23 mouse cellular contexts compared by ENCODE assay signal in genomic region chr11:51444649-51445048, GRCm38 (mm10).
DNase-seq lines count a peak whose midpoint lies in the region; ATAC-seq lines count a peak whose summit lies in the region.
"Had no signal": no experiment of that assay in that cellular context is flagged by ENCODE, and none has a peak within 500 bp of the region (broad histone marks: within the 10 kb centered on the region; RNA-seq: fewer than 3 reads in every experiment).

No protein-coding gene starts in this region.

- H3K9me3 ChIP-seq in embryonic facial prominence, embryonic 14.5 days (ENCODE audit: control insufficient read depth, low read length), result no peaks in the 10 kb centered on the region
- H3K9me3 ChIP-seq in embryonic facial prominence, embryonic 10.5 days, result no peaks in the 10 kb centered on the region
- H3K9me3 ChIP-seq in lung, embryonic 15.5 days, result no peaks in the 10 kb centered on the region
- H3K9me3 ChIP-seq in liver, embryonic 13.5 days (replicated peaks), result no peaks in the 10 kb centered on the region
- H3K9me3 ChIP-seq in stomach, embryonic 16.5 days (replicated peaks; ENCODE audit: control insufficient read depth, low read length), result no peaks in the 10 kb centered on the region
- H3K9me3 ChIP-seq: hindbrain, embryonic 13.5 days; neural tube, embryonic 13.5 days had no signal

- H3K9ac ChIP-seq in embryonic facial prominence, embryonic 14.5 days (ENCODE audit: low read depth, low read length), result no peak overlapping the region
- H3K9ac ChIP-seq in lung, embryonic 15.5 days, result no peak overlapping the region
- peak overlapping the region; percentile 61; the same call in 1 of the 2 replicates for H3K9ac ChIP-seq in liver, embryonic 13.5 days
- H3K9ac ChIP-seq in stomach, embryonic 16.5 days (ENCODE audit: low read length), result no peak overlapping the region
- H3K9ac ChIP-seq: forebrain, postnatal 0 days; hindbrain, embryonic 13.5 days; neural tube, embryonic 13.5 days had no signal

- H3K36me3 ChIP-seq in embryonic facial prominence, embryonic 14.5 days (ENCODE audit: control insufficient read depth, insufficient read depth, low read length), result no peaks in the 10 kb centered on the region
- H3K36me3 ChIP-seq in embryonic facial prominence, embryonic 10.5 days (replicated peaks), result peaks cover 9% of the 10 kb centered on the region
- H3K36me3 ChIP-seq in lung, embryonic 15.5 days, result no peaks in the 10 kb centered on the region
- 0 out of 2 replicates have a peak, but pooled peaks cover 2% of the 10 kb centered on the region for H3K36me3 ChIP-seq in liver, embryonic 13.5 days
- H3K36me3 ChIP-seq in stomach, embryonic 16.5 days (ENCODE audit: control insufficient read depth, insufficient read depth, low read length), result no peaks in the 10 kb centered on the region
- H3K36me3 ChIP-seq: hindbrain, embryonic 13.5 days; neural tube, embryonic 13.5 days had no signal

- H3K27me3 ChIP-seq in embryonic facial prominence, embryonic 14.5 days (replicated peaks; ENCODE audit: control insufficient read depth, insufficient read depth, low read length), result no peaks in the 10 kb centered on the region
- no peaks in the 10 kb centered on the region for H3K27me3 ChIP-seq in embryonic facial prominence, embryonic 10.5 days (replicated peaks; ENCODE audit: low read depth, poor library complexity, severe bottlenecking)
- H3K27me3 ChIP-seq in lung, embryonic 15.5 days, result no peaks in the 10 kb centered on the region
- no peaks in the 10 kb centered on the region for H3K27me3 ChIP-seq in liver, embryonic 13.5 days
- no peaks in the 10 kb centered on the region for H3K27me3 ChIP-seq in stomach, embryonic 16.5 days (ENCODE audit: control insufficient read depth, insufficient read depth, low read length)
- H3K27me3 ChIP-seq: hindbrain, embryonic 13.5 days; neural tube, embryonic 13.5 days; Patski had no signal

- H3K4me2 ChIP-seq in embryonic facial prominence, embryonic 14.5 days (ENCODE audit: low read depth, low read length), result no peak overlapping the region
- H3K4me2 ChIP-seq in lung, embryonic 15.5 days, result no peak overlapping the region
- peak overlapping the region; percentile 55; the same call in 1 of the 2 replicates for H3K4me2 ChIP-seq in liver, embryonic 13.5 days
- H3K4me2 ChIP-seq in stomach, embryonic 16.5 days (ENCODE audit: low read depth, low read length), result no peak overlapping the region
- H3K4me2 ChIP-seq: hindbrain, embryonic 13.5 days; neural tube, embryonic 13.5 days had no signal

- ATAC-seq in embryonic facial prominence, embryonic 14.5 days (ENCODE audit: low read depth), result peak; percentile 33; the same call in 1 of the 2 replicates
- peak; percentile 43; the same call in 1 of the 2 replicates for ATAC-seq in lung, embryonic 15.5 days (ENCODE audit: borderline replicate concordance, extremely low read depth, low FRiP score, low TSS enrichment)
- no peak for ATAC-seq in liver, embryonic 13.5 days (ENCODE audit: low read depth)
- peak; percentile 80 for ATAC-seq in stomach, embryonic 16.5 days (ENCODE audit: insufficient read depth, low FRiP score)
- ATAC-seq: forebrain, postnatal 0 days; inflammation-experienced regulatory T-cells, adult 6 months; midbrain, embryonic 16.5 days; Patski had no signal

- H3K4me3 ChIP-seq in embryonic facial prominence, embryonic 14.5 days (ENCODE audit: low read depth, low read length), result no peak overlapping the region
- H3K4me3 ChIP-seq in embryonic facial prominence, embryonic 10.5 days, result no peak overlapping the region
- no peak overlapping the region for H3K4me3 ChIP-seq in lung, embryonic 15.5 days
- H3K4me3 ChIP-seq in liver, embryonic 13.5 days (replicated peaks), result no peak overlapping the region
- H3K4me3 ChIP-seq in stomach, embryonic 16.5 days (replicated peaks; ENCODE audit: low read length), result no peak overlapping the region
- H3K4me3 ChIP-seq: hindbrain, embryonic 13.5 days; myocyte; neural tube, embryonic 13.5 days had no signal

- WGBS in embryonic facial prominence, embryonic 14.5 days, result 80% methylated on average over 7 of the region's 7 CpGs
- 92% methylated on average over 7 of the region's 7 CpGs for WGBS in embryonic facial prominence, embryonic 10.5 days
- 54% methylated on average over 7 of the region's 7 CpGs for WGBS in lung, embryonic 15.5 days
- 72% methylated on average over 7 of the region's 7 CpGs for WGBS in liver, embryonic 13.5 days (ENCODE audit: insufficient replicate concordance)
- 61% methylated on average over 7 of the region's 7 CpGs for WGBS in stomach, embryonic 16.5 days

- no peak for DNase-seq in embryonic facial prominence, embryonic 14.5 days (ENCODE audit: low spot score)
- DNase-seq in embryonic facial prominence, embryonic 10.5 days (ENCODE audit: low spot score), result no peak
- no peak for DNase-seq in lung, postnatal 25 days (ENCODE audit: low spot score)
- no peak for DNase-seq in liver, embryonic 13.5 days
- no peak for DNase-seq in urinary bladder, postnatal 10 days (ENCODE audit: low spot score)
- DNase-seq in frontal cortex, postnatal 25 days (ENCODE audit: low spot score in 2 of 2), result no peak
- DNase-seq: adrenal gland, postnatal 25 days; cerebellum, adult 11-12 months; cerebellum, postnatal 10 days; forebrain, postnatal 0 days; gastrocnemius, postnatal 36 days; kidney, adult 18-20 months; kidney, postnatal 4 days; retina, postnatal 1 day had no signal

- H3K27ac ChIP-seq in embryonic facial prominence, embryonic 14.5 days (replicated peaks; ENCODE audit: low read depth, low read length), result no peak overlapping the region
- no peak overlapping the region for H3K27ac ChIP-seq in embryonic facial prominence, embryonic 10.5 days (replicated peaks)
- no peak overlapping the region for H3K27ac ChIP-seq in lung, embryonic 15.5 days
- peak overlapping the region; percentile 92 for H3K27ac ChIP-seq in liver, embryonic 13.5 days
- H3K27ac ChIP-seq in stomach, embryonic 16.5 days (ENCODE audit: low read length), result no peak overlapping the region
- H3K27ac ChIP-seq: hindbrain, embryonic 13.5 days; macrophage; neural tube, embryonic 13.5 days had no signal

- H3K4me1 ChIP-seq in embryonic facial prominence, embryonic 14.5 days (ENCODE audit: control insufficient read depth, insufficient read depth, low read length), result no peaks in the 10 kb centered on the region
- H3K4me1 ChIP-seq in embryonic facial prominence, embryonic 10.5 days, result peaks cover 24% of the 10 kb centered on the region
- peaks cover 4% of the 10 kb centered on the region; the same call in 1 of the 2 replicates for H3K4me1 ChIP-seq in lung, embryonic 15.5 days
- peaks cover 51% of the 10 kb centered on the region for H3K4me1 ChIP-seq in liver, embryonic 13.5 days (replicated peaks)
- H3K4me1 ChIP-seq in stomach, embryonic 16.5 days (ENCODE audit: control insufficient read depth, insufficient read depth, low read length), result peaks cover 8% of the 10 kb centered on the region; the same call in 1 of the 2 replicates
